Mouse (Mus musculus) G1E-ER4 (cell line): ENCODE data around the gene Pdlim1. TPM values are rescaled to one million over a fixed set of nuclear protein-coding genes. Genes with fewer than 3 reads are reported as not detected.

Experiments
- GATA1 ChIP-seq: IDR thresholded peaks from one replicate; pipeline ENCODE4 v1.8.0; 2012; ENCODE audit warnings: low read length, inconsistent platforms
- polyA plus RNA-seq: library from polyadenylated mRNA; stranded (reverse); fragments of >175 nt; gene quantifications from 2 replicates; pipeline ENCODE4 v1.2.3, GENCODE M21; 2012

Pdlim1 gene
- polyA plus RNA-seq, 1 experiment: not detected

DNA sequence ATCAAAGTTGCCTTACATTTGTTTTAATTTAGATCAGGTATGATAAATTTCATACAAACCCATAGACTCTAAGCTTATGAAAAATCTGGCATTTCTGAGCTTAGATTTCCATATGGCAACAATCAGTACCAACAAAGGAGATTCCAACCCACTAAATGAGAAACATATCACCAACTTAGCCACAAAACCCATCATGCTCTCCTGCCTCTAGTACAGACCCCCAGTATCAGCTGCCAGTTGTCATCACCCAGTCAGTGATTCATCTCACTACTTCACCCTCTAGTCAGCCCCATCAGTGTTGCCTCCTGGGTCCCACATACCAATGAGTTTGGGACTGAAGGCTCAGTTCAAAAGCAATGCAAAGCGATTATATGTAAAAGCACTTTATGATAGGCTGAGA, 12.2 kb downstream of the Pdlim1 start:
- no peak for TF ChIP-seq GATA1

DNA sequence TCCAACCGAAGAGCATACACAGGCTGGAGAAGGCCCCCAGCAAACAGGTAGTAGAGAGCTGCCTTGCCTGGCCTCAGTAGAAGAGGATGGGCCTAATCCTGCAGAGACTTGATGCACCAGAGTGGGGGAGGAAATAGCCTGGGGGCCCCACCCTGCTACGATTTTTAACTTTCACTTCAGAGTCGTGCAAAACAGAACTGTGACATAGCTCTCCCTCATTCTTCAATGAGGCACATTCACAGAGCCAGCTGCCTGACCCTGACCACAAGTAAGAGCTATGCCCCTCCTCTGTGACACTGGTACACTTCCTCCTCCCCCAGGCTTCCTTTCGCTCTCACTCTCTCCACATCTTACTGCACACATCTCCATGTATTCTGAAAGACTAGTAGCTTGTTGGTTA, 14.2 kb downstream of the Pdlim1 start:
- TF ChIP-seq GATA1: no peak

DNA sequence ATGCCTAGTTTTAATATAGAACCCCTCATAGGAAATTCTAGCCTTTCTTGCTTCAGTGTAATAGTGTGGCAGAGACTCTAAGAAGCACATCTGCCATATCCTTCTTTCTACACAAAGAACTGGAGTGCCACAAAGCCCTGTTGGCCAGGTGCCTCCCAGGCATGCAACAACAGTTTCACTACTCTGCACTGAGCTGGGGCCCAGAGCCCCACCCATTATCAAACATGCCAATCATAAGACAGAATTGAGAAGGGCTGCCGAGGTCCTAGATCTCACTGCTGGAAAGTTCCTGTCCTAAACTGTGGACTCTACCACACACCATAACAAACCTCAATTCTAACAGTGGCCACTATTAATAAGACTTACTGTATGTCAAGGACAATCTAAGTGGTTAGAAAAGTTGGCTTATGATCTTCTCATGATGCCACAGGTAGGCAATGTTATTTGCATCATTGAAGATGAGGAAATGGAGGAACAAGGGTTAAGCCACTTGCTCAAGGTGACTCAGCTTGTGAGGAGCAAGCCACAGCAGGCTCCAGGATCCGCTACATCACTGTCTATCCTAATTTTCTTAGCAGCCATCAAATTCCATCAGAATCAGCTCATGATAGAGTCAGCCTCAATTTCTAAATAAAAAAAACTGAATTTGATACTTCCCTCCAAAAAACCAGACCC, 15.1 kb downstream of the Pdlim1 start:
- no peak for TF ChIP-seq GATA1

DNA sequence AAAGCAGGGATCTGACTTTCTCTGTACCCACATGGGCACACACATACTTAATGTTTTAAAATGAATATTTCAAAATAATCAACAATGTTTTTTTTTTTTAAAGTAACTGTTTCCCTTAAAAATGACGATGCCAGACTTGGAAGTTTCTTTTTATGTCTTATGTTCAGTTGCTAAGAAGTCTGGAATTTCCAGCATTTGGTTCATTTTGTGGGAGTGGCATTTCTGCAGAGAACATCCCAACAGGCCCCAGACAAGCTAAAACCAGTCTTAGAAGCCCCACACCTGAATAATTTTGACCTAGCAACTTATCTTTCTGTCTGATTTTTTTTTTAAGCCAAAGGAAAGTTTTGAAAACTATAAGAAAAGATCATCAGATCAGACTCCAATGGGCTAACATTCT, 16.1 kb downstream of the Pdlim1 start:
- TF ChIP-seq GATA1: no peak

DNA sequence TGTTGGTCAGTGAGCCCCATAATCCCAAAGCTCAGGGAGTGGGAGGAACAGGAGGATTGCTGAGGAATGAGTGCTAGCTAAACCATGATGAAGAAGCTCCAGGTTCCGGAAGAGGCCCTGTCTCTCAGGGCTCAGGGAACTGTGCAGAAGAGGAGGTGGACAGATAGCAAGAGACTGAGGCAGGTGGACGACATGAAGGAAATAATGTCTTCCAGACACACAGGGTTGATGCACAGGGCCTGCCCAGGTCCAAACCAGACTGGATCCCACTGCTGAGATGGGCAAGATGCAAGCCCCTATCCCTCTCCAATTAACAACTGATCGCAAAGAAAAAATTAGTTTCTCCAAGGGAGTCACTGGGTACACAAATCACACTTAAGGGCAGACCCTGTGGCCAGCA, 16.9 kb downstream of the Pdlim1 start:
- no peak for TF ChIP-seq GATA1

DNA sequence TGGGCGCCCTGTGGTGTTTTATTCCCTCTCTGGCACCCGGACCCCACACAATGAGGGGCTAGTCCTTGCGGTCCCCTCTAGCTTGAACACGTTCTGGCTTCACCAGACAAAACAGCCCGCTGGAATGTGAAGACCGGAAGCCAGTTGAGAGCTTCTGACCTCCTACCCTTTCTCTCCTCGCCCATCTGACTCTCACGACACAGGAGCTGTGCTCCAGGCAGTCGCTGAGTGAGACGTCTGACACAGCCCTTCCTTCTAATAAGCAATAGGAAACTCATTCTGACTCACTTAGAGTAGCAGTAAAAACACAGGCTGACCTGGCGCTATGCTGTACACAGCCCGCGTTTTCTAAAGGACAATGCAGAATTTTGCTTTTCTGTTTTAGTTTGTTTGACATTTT, 17.9 kb downstream of the Pdlim1 start:
- no peak for TF ChIP-seq GATA1

DNA sequence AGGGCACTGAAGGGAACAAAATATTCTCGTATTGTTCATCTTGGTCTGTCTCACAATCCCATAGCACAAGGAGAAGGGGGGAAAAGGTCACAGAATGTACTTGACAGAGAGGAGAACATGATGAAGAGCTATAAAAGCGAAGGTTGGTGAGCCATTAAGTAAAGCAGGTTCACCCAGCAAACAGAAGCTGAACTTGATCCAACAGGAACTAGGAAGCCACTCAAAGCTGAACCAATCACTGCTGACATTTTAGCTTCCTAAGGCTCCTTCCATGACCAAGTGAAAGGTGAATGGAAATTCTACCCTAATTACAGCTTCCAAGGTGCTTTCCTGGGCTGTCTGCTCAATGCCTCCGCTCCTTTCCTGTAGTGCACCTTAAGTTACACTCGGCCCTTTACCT, 20.5 kb downstream of the Pdlim1 start:
- TF ChIP-seq GATA1: no peak

DNA sequence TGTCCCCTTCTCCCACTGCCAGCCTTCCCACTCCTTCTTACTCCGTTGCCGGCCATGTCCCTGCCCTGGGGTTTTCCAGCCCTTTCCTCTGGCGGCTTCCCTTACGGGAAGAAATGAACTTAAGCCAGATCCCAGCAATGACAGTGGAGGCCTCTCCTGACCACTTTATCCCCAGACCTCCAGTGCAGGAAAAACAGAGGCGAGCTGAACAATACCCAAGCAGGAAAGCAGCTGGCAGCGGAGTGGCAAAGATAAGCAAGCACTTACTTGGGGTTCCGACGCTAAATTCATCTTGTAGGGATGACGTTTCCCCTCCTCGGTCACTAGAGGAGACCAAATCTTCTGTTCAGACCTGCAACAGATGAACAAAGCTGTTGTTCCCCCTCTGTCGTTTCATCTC, 22.3 kb downstream of the Pdlim1 start:
- no peak for TF ChIP-seq GATA1

DNA sequence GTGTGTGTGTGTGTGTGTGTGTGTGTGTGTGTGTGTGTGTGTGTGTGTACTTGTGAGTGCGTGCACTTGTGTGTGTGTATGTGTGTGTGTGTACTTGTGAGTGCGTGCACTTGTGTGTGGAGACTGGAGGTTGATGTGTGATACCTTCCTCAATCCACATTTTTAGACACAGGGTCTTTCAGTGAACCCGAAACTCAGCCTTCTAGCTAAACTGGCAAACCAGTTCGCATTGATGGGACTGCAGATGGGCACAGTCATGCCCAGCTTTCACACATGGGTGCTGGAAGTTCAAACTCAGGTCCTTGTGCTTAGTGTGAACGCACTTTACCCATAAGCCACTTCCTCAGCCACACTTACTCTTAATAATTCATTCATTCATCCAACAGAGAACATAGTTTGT, 23.2 kb downstream of the Pdlim1 start:
- TF ChIP-seq GATA1: no peak

DNA sequence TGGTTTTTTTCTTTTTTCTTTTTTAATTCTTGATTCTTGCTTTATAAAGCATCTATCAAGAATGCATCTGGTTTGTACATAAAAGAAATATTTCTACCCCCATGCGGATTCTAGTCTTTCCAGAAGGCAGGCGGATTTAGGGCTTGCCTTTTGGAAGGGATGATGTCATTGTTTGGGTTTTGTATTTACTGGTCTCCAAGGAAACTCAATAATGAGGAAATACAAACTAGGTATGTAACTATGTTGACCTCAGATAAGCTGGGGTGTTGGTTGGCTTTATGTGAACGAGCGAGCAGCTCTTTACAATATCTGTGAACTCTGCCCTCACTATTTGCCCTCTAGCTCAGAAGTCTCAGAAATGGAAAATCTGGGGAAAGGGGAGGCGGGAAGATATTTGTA, 24.4 kb downstream of the Pdlim1 start:
- TF ChIP-seq GATA1: no peak

DNA sequence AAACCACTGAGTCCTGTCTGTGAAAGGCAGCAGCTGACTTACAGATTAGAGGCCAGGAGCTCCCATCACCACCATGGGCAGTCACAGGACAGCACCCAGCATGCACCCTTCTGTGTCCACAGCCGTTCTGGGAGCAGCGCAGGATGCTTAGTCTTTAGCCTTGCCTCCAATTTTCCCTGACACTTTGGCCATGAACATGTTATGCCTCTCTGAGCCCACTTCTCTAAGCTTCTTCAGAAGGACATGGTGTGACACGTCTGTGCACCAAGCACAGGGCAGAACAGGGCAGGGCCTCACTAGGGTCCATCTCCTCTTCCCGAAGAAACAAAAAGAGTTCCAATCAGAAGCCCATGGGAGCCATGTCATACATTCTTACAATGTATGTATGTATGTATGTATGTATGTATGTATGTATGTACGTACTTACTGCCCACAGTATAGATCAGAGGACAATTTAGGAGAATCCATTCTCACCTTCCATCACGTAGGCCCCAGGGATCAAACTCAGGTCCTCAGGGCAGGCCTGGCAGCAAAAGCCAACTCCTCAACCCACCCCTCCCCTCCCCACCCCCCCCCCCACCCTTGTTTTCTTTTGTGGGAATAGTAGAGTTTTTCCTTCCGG, 24.9 kb downstream of the Pdlim1 start:
- TF ChIP-seq GATA1: no peak

DNA sequence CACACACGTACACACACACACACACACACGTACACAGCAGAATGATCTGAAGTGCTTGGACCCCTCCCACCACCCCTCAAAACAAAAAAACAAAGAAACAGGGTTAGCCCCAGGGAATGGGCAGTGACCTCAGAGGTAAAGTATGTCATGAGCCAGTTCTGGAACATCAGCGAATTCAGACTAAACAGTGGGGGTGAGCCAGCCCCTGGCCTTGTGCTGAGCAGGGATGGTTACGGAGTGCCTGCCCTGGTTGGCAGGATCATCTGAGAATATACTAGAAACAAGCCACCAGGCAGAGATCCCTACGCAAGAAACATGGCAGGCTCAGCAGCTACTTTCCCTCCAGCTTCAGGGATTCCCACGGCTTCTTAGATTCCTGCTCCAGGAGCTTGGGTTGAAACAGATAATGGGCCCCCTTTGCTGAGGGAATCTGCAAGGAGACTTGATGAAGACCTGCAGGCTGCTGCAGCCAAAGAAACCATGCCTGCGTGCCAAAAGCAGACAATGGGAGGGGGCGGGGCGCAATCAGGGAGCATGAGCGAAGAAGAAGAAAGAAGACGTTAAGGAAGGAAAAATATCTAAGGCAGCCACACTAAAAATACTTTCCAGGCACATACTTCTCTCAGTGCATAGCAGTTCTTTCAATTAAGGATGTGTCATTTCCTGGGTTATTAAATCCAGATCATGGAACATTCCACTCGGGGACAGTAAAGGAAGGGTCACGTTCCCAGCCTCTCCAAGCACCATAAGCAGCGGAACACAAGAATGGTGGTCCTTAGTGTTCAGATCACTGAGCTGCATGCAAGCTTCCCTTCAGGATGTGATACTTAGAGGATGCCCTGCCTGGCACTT, 30.6 kb downstream of the Pdlim1 start:
- no peak for TF ChIP-seq GATA1

DNA sequence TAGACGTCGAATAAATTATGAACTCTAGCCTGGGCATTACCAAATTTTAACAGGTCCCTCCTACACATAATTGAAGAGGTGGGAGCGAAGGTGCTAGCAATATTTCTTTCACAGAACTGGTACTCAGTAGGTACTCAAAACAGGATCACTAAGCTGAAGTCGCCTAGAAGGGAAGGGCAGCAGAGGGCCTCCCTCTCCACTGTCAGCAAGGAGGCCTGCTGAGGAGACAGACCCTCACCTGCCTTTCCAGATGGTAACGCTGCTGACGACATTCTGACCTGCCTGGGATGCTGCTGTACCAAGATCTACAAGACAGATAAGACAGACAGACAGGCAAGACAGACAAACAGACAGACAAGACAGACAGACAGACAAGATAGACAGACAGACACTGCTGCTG, 31.3 kb downstream of the Pdlim1 start:
- TF ChIP-seq GATA1: no peak

DNA sequence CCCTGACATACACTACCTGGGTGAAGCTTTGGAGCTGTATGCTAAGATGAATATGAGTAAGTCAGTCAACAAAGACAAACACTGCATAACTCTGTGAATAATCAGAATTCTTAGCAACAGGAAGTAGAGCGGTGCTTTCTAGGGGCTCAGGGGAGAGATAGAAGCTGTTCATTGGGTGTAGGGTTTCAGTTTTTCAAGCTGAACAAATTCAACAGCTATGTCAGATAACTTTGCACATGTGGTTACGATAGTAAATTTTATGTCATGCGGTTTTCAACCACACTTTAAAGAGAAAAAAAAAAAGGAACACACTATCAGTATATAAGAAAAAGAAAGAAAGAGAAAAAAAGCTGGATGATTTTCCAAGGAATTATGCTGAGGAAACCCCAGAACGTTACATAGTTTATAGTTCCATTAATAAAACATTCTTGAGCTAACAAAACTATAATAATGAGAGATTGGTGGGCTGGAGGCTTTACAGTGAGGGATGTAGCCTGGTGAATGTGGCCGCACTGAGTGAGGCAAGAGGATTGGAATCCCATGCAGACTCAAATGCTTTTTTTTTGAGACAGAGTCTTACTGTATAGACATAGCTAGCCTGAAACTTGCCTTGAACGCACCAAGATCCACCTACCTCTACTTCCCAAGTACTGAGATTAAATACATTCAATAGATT, 33.3 kb downstream of the Pdlim1 start:
- no peak for TF ChIP-seq GATA1

DNA sequence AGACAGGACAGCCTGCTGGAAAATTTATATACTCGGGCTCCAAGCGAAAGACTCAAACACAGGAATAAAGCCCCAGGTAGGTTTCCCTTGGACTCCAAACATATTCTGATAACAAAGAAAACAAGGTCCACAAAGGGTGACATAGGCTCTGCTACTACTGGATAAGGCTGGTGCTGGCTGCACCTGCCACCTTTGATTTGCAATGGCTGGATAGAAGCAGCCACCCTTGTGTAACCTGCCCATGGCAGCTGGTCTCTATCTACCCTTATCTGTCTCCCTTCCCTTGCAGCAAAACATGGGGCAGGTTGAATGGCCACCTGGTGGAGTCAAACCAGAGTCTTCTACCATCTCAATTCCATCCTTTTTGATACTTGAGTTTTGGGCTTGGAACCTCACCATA, 39.1 kb downstream of the Pdlim1 start:
- no peak for TF ChIP-seq GATA1
